10 mouse cellular contexts compared by ENCODE assay signal in the genomic region with DNA sequence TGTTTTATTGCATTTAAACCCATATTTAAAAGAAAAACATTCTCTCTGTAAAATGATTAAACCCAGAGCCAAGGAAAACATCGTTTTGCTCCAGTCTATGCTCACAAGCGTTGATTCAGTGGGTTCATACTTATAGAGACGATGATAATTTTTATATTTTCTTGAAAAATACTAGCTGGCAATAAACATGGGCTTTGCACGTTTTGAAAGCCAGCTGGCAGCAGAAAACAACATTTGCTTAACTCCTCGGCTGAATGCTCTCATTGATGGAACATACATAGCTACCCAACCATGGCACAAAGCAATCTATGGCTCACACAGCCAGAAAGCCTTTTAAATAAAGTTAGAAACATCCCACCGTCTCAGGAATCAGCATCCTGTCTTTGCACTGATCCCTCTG.
A peak's percentile ranks its signal among the peaks of the same experiment; 100 is the strongest.
DNase-seq lines count a peak whose midpoint lies in the region; ATAC-seq and TF ChIP-seq lines count a peak whose summit lies in the region.
"Had no signal": no experiment of that assay in that cellular context is flagged by ENCODE, and none has a peak within 500 bp of the region (broad histone marks: within the 10 kb centered on the region; RNA-seq: fewer than 3 reads in every experiment).

No protein-coding gene starts in this region.

- H3K4me1 ChIP-seq in kidney, postnatal 0 days (replicated peaks; ENCODE audit: insufficient read depth, low read length), result no peaks in the 10 kb centered on the region
- no peaks in the 10 kb centered on the region for H3K4me1 ChIP-seq in forebrain, postnatal 0 days (ENCODE audit: insufficient read depth)
- H3K4me1 ChIP-seq in midbrain, embryonic 15.5 days, result peaks cover 9% of the 10 kb centered on the region; the same call in 1 of the 2 replicates
- H3K4me1 ChIP-seq: liver, embryonic 15.5 days had no signal

- DNase-seq in kidney, postnatal 0 days (ENCODE audit: low spot score), result no peak
- no peak for DNase-seq in kidney, postnatal 4 days
- DNase-seq in brain, embryonic 18.5 days (ENCODE audit: low read depth, low spot score), result peak; percentile 34
- peak; percentile 74 for DNase-seq in forebrain, postnatal 0 days
- no peak for DNase-seq in lung, adult 18-20 months

- no peak overlapping the region for H3K9ac ChIP-seq in kidney, postnatal 0 days (ENCODE audit: low read depth, low read length)
- peak overlapping the region; percentile 42; the same call in 1 of the 2 replicates for H3K9ac ChIP-seq in forebrain, postnatal 0 days
- H3K9ac ChIP-seq in midbrain, embryonic 15.5 days, result no peak overlapping the region
- H3K9ac ChIP-seq: liver, embryonic 15.5 days had no signal

- no peak for ATAC-seq in kidney, postnatal 0 days (replicated peaks; ENCODE audit: low FRiP score, low read depth)
- ATAC-seq in forebrain, postnatal 0 days, result peak; percentile 68
- ATAC-seq in midbrain, embryonic 15.5 days (replicated peaks), result no peak; the same call in 1 of the 2 replicates
- no peak for ATAC-seq in CD4-positive, CD25-positive, alpha-beta regulatory T cell, adult 4 months

- 40% methylated on average over 6 of the region's 6 CpGs for WGBS in kidney, postnatal 0 days
- 36% methylated on average over 6 of the region's 6 CpGs for WGBS in forebrain, postnatal 0 days
- 48% methylated on average over 6 of the region's 6 CpGs for WGBS in midbrain, embryonic 15.5 days

- peak overlapping the region; percentile 50; the same call in 1 of the 2 replicates for H3K4me2 ChIP-seq in kidney, postnatal 0 days (ENCODE audit: low read length)
- peak overlapping the region; percentile 45 for H3K4me2 ChIP-seq in forebrain, postnatal 0 days (ENCODE audit: low read depth)
- H3K4me2 ChIP-seq in midbrain, embryonic 15.5 days, result peak overlapping the region; percentile 52

- no peak overlapping the region for H3K27ac ChIP-seq in kidney, postnatal 0 days
- H3K27ac ChIP-seq in forebrain, postnatal 0 days (ENCODE audit: low read depth, low read length), result peak overlapping the region; percentile 16; the same call in 1 of the 2 replicates
- no peak overlapping the region; the same call in 1 of the 2 replicates for H3K27ac ChIP-seq in midbrain, embryonic 15.5 days
- H3K27ac ChIP-seq: heart, adult 2 months; liver, embryonic 15.5 days; stomach, postnatal 0 days had no signal

- H3K36me3 ChIP-seq in kidney, postnatal 0 days (ENCODE audit: insufficient read depth, low read length), result no peaks in the 10 kb centered on the region
- no peaks in the 10 kb centered on the region for H3K36me3 ChIP-seq in forebrain, postnatal 0 days (ENCODE audit: insufficient read depth)
- no peaks in the 10 kb centered on the region for H3K36me3 ChIP-seq in midbrain, embryonic 15.5 days (replicated peaks)
- H3K36me3 ChIP-seq: liver, embryonic 15.5 days had no signal

- no peak; the same call in 1 of the 2 replicates for TF ChIP-seq CTCF in kidney, postnatal 0 days (IDR thresholded peaks at IDR 0.05; ENCODE audit: low read depth)
- no peak for TF ChIP-seq CTCF in forebrain, postnatal 0 days (IDR thresholded peaks at IDR 0.05; ENCODE audit: low read depth)

- H3K4me3 ChIP-seq in kidney, postnatal 0 days (replicated peaks; ENCODE audit: low read depth, low read length), result no peak overlapping the region
- peak overlapping the region; percentile 16; the same call in 1 of the 2 replicates for H3K4me3 ChIP-seq in forebrain, postnatal 0 days (ENCODE audit: low read depth, low read length)
- H3K4me3 ChIP-seq in midbrain, embryonic 15.5 days, result no peak overlapping the region
- H3K4me3 ChIP-seq: heart, adult 2 months; liver, embryonic 15.5 days had no signal

- no peaks in the 10 kb centered on the region for H3K27me3 ChIP-seq in kidney, postnatal 0 days (ENCODE audit: insufficient read depth, low read length)
- H3K27me3 ChIP-seq in forebrain, postnatal 0 days (ENCODE audit: insufficient read depth, low read length), result no peaks in the 10 kb centered on the region
- H3K27me3 ChIP-seq in midbrain, embryonic 15.5 days (replicated peaks), result no peaks in the 10 kb centered on the region
- H3K27me3 ChIP-seq: liver, embryonic 15.5 days had no signal

- H3K9me3 ChIP-seq in kidney, postnatal 0 days (replicated peaks; ENCODE audit: low read length), result no peaks in the 10 kb centered on the region
- no peaks in the 10 kb centered on the region for H3K9me3 ChIP-seq in forebrain, postnatal 0 days (ENCODE audit: low read length)
- H3K9me3 ChIP-seq in midbrain, embryonic 15.5 days, result no peaks in the 10 kb centered on the region
- H3K9me3 ChIP-seq: liver, embryonic 15.5 days had no signal

Comparison
In these comparisons a context has a peak if more than half of its experiments do, and no peak if none do; other contexts are left out.
1. DNase-seq: peak in brain, embryonic 18.5 days (single experiment) and forebrain, postnatal 0 days (single experiment); none in kidney, postnatal 0 days (single experiment), kidney, postnatal 4 days (0 of 2) and lung, adult 18-20 months (0 of 2).
2. Peak in every context shown above with its lines, with median percentiles within 50 percentile points of each other: H3K4me2 ChIP-seq.